Mouse (Mus musculus): ENCODE measurements around the gene Rhov.

- TF ChIP-seq GATA1 (IDR thresholded peaks at IDR 0.05; ENCODE audit: borderline replicate concordance, low read length) (no peak), CTCF (IDR thresholded peaks at IDR 0.05; ENCODE audit: low read depth, low read length) (no peak), TAL1 (conservative IDR thresholded peaks at IDR 0.05; ENCODE audit: low read depth, low read length) (no peak), POLR2AphosphoS5 (IDR thresholded peaks at IDR 0.05; ENCODE audit: insufficient replicate concordance, low read depth, low read length) (no peak)
Observed at GRCm38 (mm10) chr2:119237871-119238220, 33.2 kb downstream of the Rhov start.

Data from G1E (cell line).